In the genomic region with DNA sequence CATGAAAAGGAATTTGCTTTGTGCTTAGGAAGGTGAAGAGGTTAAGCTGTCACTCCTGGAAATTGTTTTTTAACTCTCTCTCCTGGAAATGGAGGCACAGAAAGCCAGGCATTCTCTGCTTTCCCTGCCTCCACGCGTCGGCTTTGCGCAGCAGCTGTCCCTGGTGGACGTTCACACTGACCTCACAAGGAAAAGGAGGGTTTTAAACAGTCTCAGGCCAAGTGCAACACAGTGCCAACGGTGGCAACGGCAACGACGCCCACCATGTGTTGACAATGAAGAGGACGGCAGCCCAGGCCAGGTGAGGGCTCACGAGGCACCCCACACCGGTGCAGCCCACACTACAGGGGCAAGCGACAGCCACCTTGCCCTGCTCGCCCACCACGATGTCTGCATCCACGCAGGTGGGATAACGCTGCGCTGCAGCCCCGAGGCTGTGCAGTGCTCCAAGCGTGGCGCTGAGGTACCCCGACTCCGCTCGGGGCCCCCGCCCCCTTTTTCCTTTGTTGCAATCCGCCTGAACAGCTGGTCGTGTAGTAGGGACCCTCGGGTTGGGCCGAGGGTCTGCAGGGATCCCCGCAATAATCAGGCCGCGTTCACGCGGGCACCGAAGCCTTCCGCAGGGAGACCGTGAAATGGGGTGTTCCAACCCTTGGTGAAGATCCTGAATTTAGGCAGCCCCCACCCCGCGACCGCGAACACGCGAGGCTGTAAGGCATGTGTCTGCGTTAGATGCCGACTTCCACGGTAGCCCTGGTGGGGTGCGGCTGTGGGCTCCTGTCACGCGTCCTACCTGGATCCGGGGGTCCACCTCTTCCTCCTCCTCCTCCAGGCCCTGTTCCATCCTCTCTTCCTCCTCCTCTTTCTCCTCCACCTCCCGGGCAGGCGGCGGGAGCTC, we compare ENCODE assay signal across 8 mouse cellular contexts. TPM values are rescaled to one million over a fixed set of nuclear protein-coding genes. Genes with fewer than 3 reads are reported as not detected.
DNase-seq lines count a peak whose midpoint lies in the region; ATAC-seq lines count a peak whose summit lies in the region.

No protein-coding gene starts in this region.

- peak; percentile 40 to 63 for DNase-seq in layer of hippocampus, postnatal 25 days (ENCODE audit: extremely low spot score in 1 of 2, low spot score in 1 of 2)
- DNase-seq in layer of hippocampus, postnatal 10 days (ENCODE audit: low spot score in 2 of 2): no peak
- DNase-seq in R1 (ENCODE audit: low read depth, low spot score): peak; percentile 21

- H3K4me2 ChIP-seq in embryonic facial prominence, embryonic 13.5 days: peak overlapping the region; percentile 95
- peak overlapping the region; percentile 75 for H3K4me2 ChIP-seq in hindbrain, embryonic 15.5 days
- H3K4me2 ChIP-seq in limb, embryonic 15.5 days: peak overlapping the region; percentile 94
- H3K4me2 ChIP-seq in neural tube, embryonic 13.5 days: peak overlapping the region; percentile 71

- under 1% methylated on average over 53 of the region's 53 CpGs for WGBS in embryonic facial prominence, embryonic 13.5 days
- WGBS in hindbrain, embryonic 15.5 days: under 1% methylated on average over 53 of the region's 53 CpGs
- WGBS in limb, embryonic 15.5 days: under 1% methylated on average over 53 of the region's 53 CpGs
- WGBS in neural tube, embryonic 13.5 days: under 1% methylated on average over 51 of the region's 53 CpGs

- H3K9me3 ChIP-seq in embryonic facial prominence, embryonic 13.5 days: no peaks in the 10 kb centered on the region
- H3K9me3 ChIP-seq in hindbrain, embryonic 15.5 days: no peaks in the 10 kb centered on the region
- H3K9me3 ChIP-seq in limb, embryonic 15.5 days: no peaks in the 10 kb centered on the region
- no peaks in the 10 kb centered on the region for H3K9me3 ChIP-seq in neural tube, embryonic 13.5 days

- H3K27me3 ChIP-seq in embryonic facial prominence, embryonic 13.5 days: no peaks in the 10 kb centered on the region
- no peaks in the 10 kb centered on the region for H3K27me3 ChIP-seq in hindbrain, embryonic 15.5 days
- no peaks in the 10 kb centered on the region for H3K27me3 ChIP-seq in limb, embryonic 15.5 days
- peaks cover 9% of the 10 kb centered on the region for H3K27me3 ChIP-seq in neural tube, embryonic 13.5 days

- H3K9ac ChIP-seq in embryonic facial prominence, embryonic 13.5 days: peak overlapping the region; percentile 87
- peak overlapping the region; percentile 83 for H3K9ac ChIP-seq in hindbrain, embryonic 15.5 days
- H3K9ac ChIP-seq in limb, embryonic 15.5 days: peak overlapping the region; percentile 78
- H3K9ac ChIP-seq in neural tube, embryonic 13.5 days: peak overlapping the region; percentile 88

- H3K36me3 ChIP-seq in embryonic facial prominence, embryonic 13.5 days: peaks cover 4% of the 10 kb centered on the region; the same call in 1 of the 2 replicates
- no peaks in the 10 kb centered on the region for H3K36me3 ChIP-seq in hindbrain, embryonic 15.5 days
- H3K36me3 ChIP-seq in limb, embryonic 15.5 days: no peaks in the 10 kb centered on the region
- H3K36me3 ChIP-seq in neural tube, embryonic 13.5 days: peaks cover 18% of the 10 kb centered on the region

- peak overlapping the region; percentile 78 for H3K27ac ChIP-seq in embryonic facial prominence, embryonic 13.5 days
- peak overlapping the region; percentile 91 for H3K27ac ChIP-seq in hindbrain, embryonic 15.5 days (replicated peaks)
- H3K27ac ChIP-seq in limb, embryonic 15.5 days: peak overlapping the region; percentile 79
- H3K27ac ChIP-seq in neural tube, embryonic 13.5 days (replicated peaks): peak overlapping the region; percentile 93

- peak overlapping the region; percentile 84 for H3K4me3 ChIP-seq in embryonic facial prominence, embryonic 13.5 days
- H3K4me3 ChIP-seq in hindbrain, embryonic 15.5 days: peak overlapping the region; percentile 60
- peak overlapping the region; percentile 88 for H3K4me3 ChIP-seq in limb, embryonic 15.5 days
- peak overlapping the region; percentile 70 for H3K4me3 ChIP-seq in neural tube, embryonic 13.5 days

- peak; percentile 49 for ATAC-seq in embryonic facial prominence, embryonic 13.5 days (ENCODE audit: insufficient number of reproducible peaks, insufficient read depth, low FRiP score, low TSS enrichment, low read depth)
- ATAC-seq in hindbrain, embryonic 15.5 days (ENCODE audit: low FRiP score, low read depth): peak; percentile 81
- ATAC-seq in limb, embryonic 15.5 days (ENCODE audit: insufficient number of reproducible peaks, low FRiP score, low TSS enrichment, low read depth): peak; percentile 42; the same call in 1 of the 2 replicates
- ATAC-seq in neural tube, embryonic 13.5 days (ENCODE audit: low read depth): peak; percentile 83
- no peak for ATAC-seq in erythroid progenitor cell, adult 5-6 weeks (replicated peaks; ENCODE audit: low FRiP score, poor library complexity, severe bottlenecking)

- H3K4me1 ChIP-seq in embryonic facial prominence, embryonic 13.5 days: peaks cover 35% of the 10 kb centered on the region
- H3K4me1 ChIP-seq in hindbrain, embryonic 15.5 days (replicated peaks): peaks cover 39% of the 10 kb centered on the region
- peaks cover 33% of the 10 kb centered on the region for H3K4me1 ChIP-seq in limb, embryonic 15.5 days
- peaks cover 31% of the 10 kb centered on the region for H3K4me1 ChIP-seq in neural tube, embryonic 13.5 days (replicated peaks)

RNA-seq across cellular contexts. Expression of a gene that starts 0.6 kb away (rescaled TPM):
- 100 to 1,000 TPM; 135 to 147 TPM for total RNA-seq in layer of hippocampus, postnatal 25 days (2021)
- total RNA-seq in layer of hippocampus, postnatal 10 days (2021): 100 to 1,000 TPM; 120 to 125 TPM
- 39.5 and 40.1 TPM in 2 replicates for polyA plus RNA-seq in embryonic facial prominence, embryonic 13.5 days (2015; fragmentation: Nextera tagmentation; extraction: Ambion mirVana)
- polyA plus RNA-seq in hindbrain, embryonic 15.5 days (2015; fragmentation: Nextera tagmentation; extraction: Ambion mirVana): 131 and 144 TPM in 2 replicates
- polyA plus RNA-seq in limb, embryonic 15.5 days (2015; fragmentation: Nextera tagmentation; extraction: Ambion mirVana): 33.8 and 34.4 TPM in 2 replicates
- polyA plus RNA-seq in neural tube, embryonic 13.5 days (2015; fragmentation: Nextera tagmentation; extraction: Ambion mirVana): 134 and 139 TPM in 2 replicates
- 6.8 and 9.6 TPM in 2 replicates for total RNA-seq in erythroid progenitor cell, adult 5-6 weeks (2015; ENCODE audit: low replicate concordance)
- 3.9 and 6.7 TPM in 2 replicates for total RNA-seq in erythroid progenitor cell, adult 5-6 weeks (2017; ENCODE audit: low replicate concordance)

RNA-seq across cellular contexts. Expression of a gene that starts 58.9 kb away (rescaled TPM):
- total RNA-seq in layer of hippocampus, postnatal 25 days (2021): 10 to 100 TPM; 12.6 to 15.4 TPM
- total RNA-seq in layer of hippocampus, postnatal 10 days (2021): 10 to 100 TPM; 16.1 to 19.1 TPM
- polyA plus RNA-seq in embryonic facial prominence, embryonic 13.5 days (2015; fragmentation: Nextera tagmentation; extraction: Ambion mirVana): 24.9 and 26.8 TPM in 2 replicates
- 8.1 and 9.8 TPM in 2 replicates for polyA plus RNA-seq in hindbrain, embryonic 15.5 days (2015; fragmentation: Nextera tagmentation; extraction: Ambion mirVana)
- polyA plus RNA-seq in limb, embryonic 15.5 days (2015; fragmentation: Nextera tagmentation; extraction: Ambion mirVana): 20.6 and 20.7 TPM in 2 replicates
- 11.0 and 12.5 TPM in 2 replicates for polyA plus RNA-seq in neural tube, embryonic 13.5 days (2015; fragmentation: Nextera tagmentation; extraction: Ambion mirVana)
- 21.0 and 22.0 TPM in 2 replicates for total RNA-seq in erythroid progenitor cell, adult 5-6 weeks (2015; ENCODE audit: low replicate concordance)
- total RNA-seq in erythroid progenitor cell, adult 5-6 weeks (2017; ENCODE audit: low replicate concordance): 32.3 and 41.6 TPM in 2 replicates

RNA-seq across cellular contexts. Expression of a gene that starts 59.6 kb away (rescaled TPM):
- total RNA-seq in layer of hippocampus, postnatal 25 days (2021): 10 to 100 TPM; 27.2 to 28.6 TPM
- total RNA-seq in layer of hippocampus, postnatal 10 days (2021): 10 to 100 TPM; 26.7 to 29.4 TPM
- polyA plus RNA-seq in embryonic facial prominence, embryonic 13.5 days (2015; fragmentation: Nextera tagmentation; extraction: Ambion mirVana): 73.8 and 81.4 TPM in 2 replicates
- polyA plus RNA-seq in hindbrain, embryonic 15.5 days (2015; fragmentation: Nextera tagmentation; extraction: Ambion mirVana): 37.9 and 43.9 TPM in 2 replicates
- polyA plus RNA-seq in limb, embryonic 15.5 days (2015; fragmentation: Nextera tagmentation; extraction: Ambion mirVana): 57.4 and 65.6 TPM in 2 replicates
- 49.1 and 56.3 TPM in 2 replicates for polyA plus RNA-seq in neural tube, embryonic 13.5 days (2015; fragmentation: Nextera tagmentation; extraction: Ambion mirVana)
- total RNA-seq in erythroid progenitor cell, adult 5-6 weeks (2015; ENCODE audit: low replicate concordance): 16.2 and 26.8 TPM in 2 replicates
- 20.2 and 83.3 TPM in 2 replicates for total RNA-seq in erythroid progenitor cell, adult 5-6 weeks (2017; ENCODE audit: low replicate concordance)

Comparison
In these comparisons a context has a peak if more than half of its experiments do, and no peak if none do; other contexts are left out.
1. DNase-seq: peak in layer of hippocampus, postnatal 25 days (2 of 2) and R1 (single experiment); none in layer of hippocampus, postnatal 10 days (0 of 2).
2. Peak in every context shown above with its lines, with median percentiles within 50 percentile points of each other: H3K27ac ChIP-seq, H3K4me2 ChIP-seq, H3K4me3 ChIP-seq and H3K9ac ChIP-seq.